Mouse (Mus musculus) cerebellum, postnatal 14 days (tissue): Measurements from ENCODE around the gene A4gnt.
A peak's percentile ranks its signal among the peaks of the same experiment; 100 is the strongest.
"Not testable (repeated sequence)": the region's sequence is repeated elsewhere in the genome, so short reads cannot be mapped to it uniquely, and the experiment has no call there.

Experiments
- DNase-seq, 2 experiments: peaks; one replicate each; pipeline ENCODE4 v3.0.0; 2021; ENCODE audit warnings: mixed read lengths in 2 of 2

Gene A4gnt

GRCm38 (mm10) chr9:99612202-99612601 lies at the start of gene A4gnt:
Gene A4gnt, plus strand, starts transcription at chr9:99612502.
- DNase-seq, result no peak

- DNase-seq, result no peak
These were observed 48.6 kb upstream of the A4gnt start for GRCm38 (mm10) chr9:99563714-99564113.

GRCm38 (mm10) chr9:99568023-99568346 lies 44.3 kb upstream of the A4gnt start:
- peak in 1 of 2 experiments; percentile 68 for DNase-seq

DNA sequence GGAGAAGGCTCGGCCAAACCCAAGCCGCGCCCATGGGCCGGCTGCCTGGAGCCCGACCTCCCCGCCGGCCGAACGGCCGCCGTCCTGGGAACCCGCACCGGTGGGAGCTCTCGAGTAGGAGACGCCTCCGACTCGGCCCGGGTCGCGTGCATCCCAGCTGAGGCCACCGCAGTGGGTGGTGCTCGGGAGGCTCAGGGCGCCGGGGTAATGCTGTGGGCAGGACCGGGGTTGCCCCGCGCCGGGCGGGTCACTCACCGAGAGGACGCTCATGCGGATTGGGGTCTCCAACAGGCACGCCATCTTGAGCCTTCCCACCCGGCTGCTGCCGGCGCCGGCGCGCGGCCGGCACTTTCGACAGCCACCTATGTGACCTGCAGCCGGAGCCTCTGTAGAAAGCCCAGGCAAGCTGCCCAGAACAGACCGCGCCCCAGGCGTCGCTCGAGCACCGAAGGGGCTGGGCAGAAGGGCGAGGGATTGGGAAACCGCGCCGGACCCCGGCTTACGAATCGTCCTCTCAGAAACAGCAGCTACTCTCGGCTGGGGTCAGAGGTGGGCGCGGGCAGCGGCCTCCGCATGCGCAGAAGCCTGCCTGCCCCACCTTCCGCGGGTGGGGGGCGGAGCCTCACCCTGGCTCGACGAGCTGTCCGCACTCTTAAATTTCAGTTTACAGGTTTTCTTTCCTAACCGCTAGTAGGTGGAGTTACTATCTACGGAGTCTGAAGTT lies 43.8 kb upstream of the A4gnt start, which contains the start of gene Armc8:
Gene Armc8 (minus strand): TSS at position 553 of the 724 bp plus-strand sequence.
- DNase-seq, result peak; percentile 93 to 96

- DNase-seq, result peak in 1 of 2 experiments; percentile 57
These were observed 43.3 kb upstream of the A4gnt start for GRCm38 (mm10) chr9:99569071-99569397.

GRCm38 (mm10) chr9:99575677-99576480 lies 36.4 kb upstream of the A4gnt start, which contains the start of gene Dbr1:
Gene Dbr1, plus strand, starts transcription at chr9:99575799.
- peak; percentile 93 to 94 for DNase-seq

- peak; percentile 63 to 65 for DNase-seq
These were observed 31.6 kb upstream of the A4gnt start for GRCm38 (mm10) chr9:99580655-99581054.

- DNase-seq, result peak; percentile 62 to 67
These were observed 24.6 kb upstream of the A4gnt start for GRCm38 (mm10) chr9:99587505-99588202.

DNA sequence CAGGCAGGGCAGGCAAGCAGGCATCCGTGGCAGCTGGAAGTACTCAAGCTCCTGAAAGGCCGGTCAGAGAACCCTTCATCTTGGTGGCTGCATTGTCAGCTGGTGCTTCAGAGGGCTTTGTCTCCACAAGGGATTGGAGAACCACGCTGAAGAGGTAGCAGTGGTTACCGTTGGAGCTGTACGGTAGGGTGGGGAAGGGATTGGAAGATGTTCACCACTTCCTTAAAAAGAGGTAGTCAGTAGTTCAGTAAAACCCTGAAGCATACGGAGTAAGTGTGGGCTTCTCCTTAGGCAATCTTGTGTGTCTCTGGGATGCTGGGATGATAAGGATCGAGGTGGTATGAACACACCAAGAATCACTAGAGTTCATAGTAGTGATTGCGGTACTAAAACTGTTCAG lies 21.2 kb upstream of the A4gnt start:
- DNase-seq, result no peak

- not testable (repeated sequence) for DNase-seq
These were observed 13.2 kb upstream of the A4gnt start for GRCm38 (mm10) chr9:99599127-99599526.

GRCm38 (mm10) chr9:99603566-99603965 lies 8.7 kb upstream of the A4gnt start:
- DNase-seq, result no peak

- DNase-seq, result no peak
These were observed 7.4 kb downstream of the A4gnt start for GRCm38 (mm10) chr9:99619688-99620087.

- no peak for DNase-seq
These were observed 7.9 kb downstream of the A4gnt start for GRCm38 (mm10) chr9:99620196-99620595.

GRCm38 (mm10) chr9:99622034-99622433 lies 9.7 kb downstream of the A4gnt start:
- DNase-seq, result no peak

GRCm38 (mm10) chr9:99622966-99623365 lies 10.7 kb downstream of the A4gnt start:
- no peak for DNase-seq

DNA sequence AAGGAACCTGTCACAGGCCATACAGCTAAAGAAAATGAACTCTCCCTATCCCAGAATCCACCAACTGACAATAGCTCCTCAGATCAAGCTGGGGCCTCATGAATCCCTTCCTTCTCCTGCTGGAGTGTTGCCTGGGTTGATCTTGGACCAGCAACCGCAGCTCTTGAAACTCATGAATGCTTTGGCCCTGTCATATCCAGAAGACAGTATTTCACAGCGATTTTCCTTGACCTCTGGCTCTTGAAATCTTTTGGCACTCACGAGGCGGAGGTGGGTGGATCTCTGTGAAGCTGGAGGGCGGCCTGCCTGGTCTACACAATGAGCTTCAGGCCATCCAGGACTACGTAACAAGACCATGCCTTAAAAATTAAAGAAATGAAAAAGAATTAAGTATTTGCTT lies 11.8 kb downstream of the A4gnt start:
- DNase-seq, result no peak

- no peak for DNase-seq
These were observed 16.3 kb downstream of the A4gnt start for GRCm38 (mm10) chr9:99628581-99628980.

DNA sequence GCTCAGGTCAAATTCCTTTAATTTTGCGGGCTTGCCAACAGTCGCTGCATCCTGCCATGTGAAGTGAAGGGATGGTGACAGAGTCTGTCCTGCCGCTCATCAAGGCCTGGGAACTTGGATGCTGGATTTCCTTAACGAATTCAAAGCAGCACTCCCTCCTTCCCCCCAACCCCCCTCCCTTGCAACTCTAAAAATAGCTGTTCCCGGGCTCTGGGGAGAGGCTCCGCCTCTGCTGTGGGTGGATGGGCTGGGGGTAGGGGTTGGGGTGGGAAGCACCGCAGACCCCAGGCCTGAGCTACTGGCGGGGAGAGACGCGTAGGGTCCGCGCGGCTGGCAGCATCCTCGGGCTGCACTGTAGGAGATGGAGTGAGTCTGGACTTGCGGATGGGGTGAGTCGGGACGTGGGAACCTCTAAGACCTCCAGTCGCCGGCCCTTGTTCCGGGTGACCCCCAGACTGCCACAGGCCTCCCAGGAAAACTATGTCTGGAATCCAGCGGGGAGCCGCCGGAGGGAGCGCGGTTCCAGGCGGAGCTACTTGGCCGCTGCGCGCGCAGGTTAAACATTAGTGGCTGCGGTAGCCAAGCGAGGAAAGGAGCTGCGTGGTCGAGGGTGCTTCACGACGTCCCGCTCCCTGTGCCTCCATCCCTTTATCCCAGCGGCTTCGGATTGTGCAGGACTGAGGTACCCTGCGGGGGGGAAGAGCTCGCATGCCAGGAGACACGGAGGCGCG lies 17.1 kb downstream of the A4gnt start, which contains the start of gene Dzip1l:
Gene Dzip1l (plus strand): TSS at position 216 of the 731 bp plus-strand sequence.
- peak; percentile 75 to 82 for DNase-seq

DNA sequence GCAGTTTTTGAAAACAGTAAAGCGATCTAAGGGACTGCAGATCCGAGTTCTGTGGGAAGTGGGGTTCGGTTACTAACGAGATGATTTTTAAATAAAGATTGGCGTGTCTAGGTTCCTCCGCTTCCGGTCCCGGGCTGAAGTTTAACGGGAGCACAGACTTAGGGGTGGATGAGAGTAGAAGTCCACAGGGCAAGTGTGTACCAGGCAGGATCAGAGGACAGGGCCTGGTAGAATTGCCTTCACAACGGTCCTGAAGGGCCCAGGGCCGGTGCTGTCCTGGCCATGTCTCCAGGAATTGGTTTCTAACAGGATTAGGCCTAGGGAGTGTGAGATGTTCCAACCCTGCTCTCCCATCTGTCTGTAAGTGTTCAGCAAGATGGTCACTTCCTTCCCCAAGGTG lies 17.8 kb downstream of the A4gnt start:
- DNase-seq, result peak; percentile 27 to 41

- DNase-seq, result peak in 1 of 2 experiments; percentile 7
These were observed 18.3 kb downstream of the A4gnt start for GRCm38 (mm10) chr9:99630528-99631125.

DNA sequence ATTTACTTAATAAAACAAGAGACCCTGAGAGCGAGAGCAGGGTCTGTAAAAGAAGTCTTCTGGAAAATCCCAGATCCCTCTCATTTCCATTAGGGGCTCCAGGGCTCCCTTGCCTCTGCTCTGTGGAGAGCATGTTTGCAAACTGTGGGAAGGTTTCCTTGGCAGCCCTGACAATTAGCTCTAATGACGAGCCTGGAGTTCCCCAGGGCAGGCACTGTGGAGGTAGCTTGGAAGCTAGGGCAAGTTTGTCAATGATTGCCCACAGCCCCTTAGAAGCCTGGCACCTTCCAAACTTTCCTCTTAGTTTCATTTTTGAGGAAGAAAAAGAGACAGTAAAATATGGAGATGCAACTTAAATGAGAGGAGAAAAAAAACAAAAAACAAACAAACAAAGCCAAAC lies 19.5 kb downstream of the A4gnt start:
- no peak for DNase-seq

- peak; percentile 12 to 15 for DNase-seq
These were observed 20.0 kb downstream of the A4gnt start for GRCm38 (mm10) chr9:99632264-99632663.
